Mouse (Mus musculus) ES-E14 (cell line): Measurements from ENCODE around the gene Fdxacb1. TPM values are rescaled to one million over a fixed set of nuclear protein-coding genes. Genes with fewer than 3 reads are reported as not detected.

Experiments used
- DNase-seq: peaks from one replicate; pipeline ENCODE4 v3.0.0-alpha.2; 2013; ENCODE audit warnings: low read depth, low spot score
- H3K27ac ChIP-seq: 2 replicates; pipeline ENCODE4 v1.5.1; 2012; ENCODE audit warnings: low read depth, mild to moderate bottlenecking, low read length, moderate library complexity, mixed read lengths; ENCODE audit not compliant: poor library complexity, insufficient read depth, severe bottlenecking
- H3K36me3 ChIP-seq: 2 replicates; pipeline ENCODE4 v1.6.1; 2012; ENCODE audit warnings: mild to moderate bottlenecking, low read length, moderate library complexity, mixed read lengths; ENCODE audit not compliant: control insufficient read depth, poor library complexity, insufficient read depth, severe bottlenecking
- H3K4me1 ChIP-seq, 2 experiments: fragments of 150-350 bp in 1 of 2; sonication (generic) in 1 of 2; 2 replicates each; pipeline ENCODE4 v1.6.1; 2012; ENCODE audit warnings: low read length in 2 of 2, mild to moderate bottlenecking in 1 of 2, mixed read lengths in 1 of 2; ENCODE audit not compliant: control insufficient read depth in 2 of 2, insufficient read depth in 2 of 2, poor library complexity in 1 of 2
- H3K4me3 ChIP-seq, 2 experiments: fragments of 150-350 bp in 1 of 2; sonication (generic) in 1 of 2; 2 replicates each; pipeline ENCODE4 v1.5.1; 2012; ENCODE audit warnings: low read length in 2 of 2, low read depth in 1 of 2, mild to moderate bottlenecking in 1 of 2, mixed read lengths in 1 of 2; ENCODE audit not compliant: insufficient read depth in 1 of 2, poor library complexity in 1 of 2, severe bottlenecking in 1 of 2
- H3K9ac ChIP-seq: 2 replicates; pipeline ENCODE4 v1.6.1; 2012; ENCODE audit warnings: low read depth, mild to moderate bottlenecking, low read length, mixed read lengths; ENCODE audit not compliant: poor library complexity, insufficient read depth, severe bottlenecking
- H3K9me3 ChIP-seq: fragments of 150-350 bp; sonication (generic); 2 replicates; pipeline ENCODE4 v1.6.1; 2012; ENCODE audit warnings: low read depth, mild to moderate bottlenecking, low read length; ENCODE audit not compliant: control insufficient read depth, insufficient read depth
- CHD2 ChIP-seq: IDR thresholded peaks from 2 replicates; pipeline ENCODE4 v1.6.1; 2014; ENCODE audit warnings: mild to moderate bottlenecking, low read depth, low read length, inconsistent platforms
- HCFC1 ChIP-seq: IDR thresholded peaks from 2 replicates; pipeline ENCODE4 v1.6.1; 2012; ENCODE audit warnings: low read length, inconsistent platforms, borderline replicate concordance; ENCODE audit not compliant: insufficient read depth
- MAFK ChIP-seq: IDR thresholded peaks from 2 replicates; pipeline ENCODE4 v1.6.1; 2014; ENCODE audit warnings: mild to moderate bottlenecking, low read depth, low read length, inconsistent platforms; ENCODE audit not compliant: insufficient read depth
- ZC3H11A ChIP-seq: IDR thresholded peaks from 2 replicates; pipeline ENCODE4 v1.6.1; 2012; ENCODE audit warnings: low read depth, mild to moderate bottlenecking, inconsistent platforms, low read length, borderline replicate concordance
- ZNF384 ChIP-seq: IDR thresholded peaks from 2 replicates; pipeline ENCODE4 v1.6.1; 2012; ENCODE audit warnings: low read depth, low read length, inconsistent platforms
- in situ Hi-C, 2 experiments: fragments of 600-800 bp; cut with MboI; formaldehyde crosslinking; loops; one replicate each; pipeline ENCODE4 v1.15.1; 2025; ENCODE audit warnings: low sequenced_read_pairs in 2 of 2, inconsistent platforms in 1 of 2; ENCODE audit not compliant: unreplicated experiment in 2 of 2
- total RNA-seq: library from RNA; depleted of rRNA; stranded (reverse); fragments of 300-350 nt; gene quantifications from 2 replicates; pipeline ENCODE4 v1.2.3, GENCODE M21; 2012

Fdxacb1 gene
- total RNA-seq, 1 experiment = 5.8 TPM

- DNase-seq = no peak
- Histone ChIP-seq H3K4me1 (peaks cover 0 to 12% of the 10 kb centered on the region in 2 experiments; a peak in 3 of 4 replicates), H3K36me3 (no peaks in the 10 kb centered on the region), H3K9me3 (no peaks in the 10 kb centered on the region), H3K9ac (peak overlapping the region; percentile 73), H3K27ac (peak overlapping the region; percentile 48), H3K4me3 (peak overlapping the region; percentile 60 to 78)
- in situ Hi-C loops = no loop called here
- no peak for TF ChIP-seq MAFK
- no peak for TF ChIP-seq ZC3H11A
- no peak for TF ChIP-seq ZNF384
- TF ChIP-seq CHD2 = no peak
- no peak for TF ChIP-seq HCFC1
These were observed 40.7 kb upstream of the Fdxacb1 start for GRCm38 (mm10) chr9:50727171-50727924.

GRCm38 (mm10) chr9:50727925-50728651 lies 39.9 kb upstream of the Fdxacb1 start:
- Histone ChIP-seq H3K27ac (peak overlapping the region; percentile 48; the same call in 1 of the 2 replicates), H3K4me3 (peak overlapping the region; percentile 60 to 78), H3K9me3 (no peaks in the 10 kb centered on the region), H3K36me3 (no peaks in the 10 kb centered on the region), H3K9ac (peak overlapping the region; percentile 73), H3K4me1 (peaks cover 0 to 15% of the 10 kb centered on the region in 2 experiments; a peak in 3 of 4 replicates)
- TF ChIP-seq HCFC1 (no peak), CHD2 (no peak), MAFK (no peak)
- DNase-seq = peak; percentile 65
- in situ Hi-C loops = no loop called here

- Histone ChIP-seq H3K9me3 (no peaks in the 10 kb centered on the region), H3K4me3 (no peak overlapping the region), H3K36me3 (no peaks in the 10 kb centered on the region), H3K4me1 (peaks cover 0 to 16% of the 10 kb centered on the region in 2 experiments; a peak in 3 of 4 replicates), H3K27ac (no peak overlapping the region), H3K9ac (no peak overlapping the region)
- no peak for DNase-seq
- no peak for TF ChIP-seq ZC3H11A
- no peak for TF ChIP-seq MAFK
- TF ChIP-seq HCFC1 = no peak
- TF ChIP-seq CHD2 = no peak
- TF ChIP-seq ZNF384 = no peak
- in situ Hi-C loops = no loop called here
These were observed 38.4 kb upstream of the Fdxacb1 start for GRCm38 (mm10) chr9:50729600-50729999.

GRCm38 (mm10) chr9:50732560-50732959 lies 35.5 kb upstream of the Fdxacb1 start:
- H3K27ac ChIP-seq = no peak overlapping the region; the same call in 1 of the 2 replicates
- no peak overlapping the region for H3K9ac ChIP-seq
- in situ Hi-C loops = no loop called here
- DNase-seq = no peak
- TF ChIP-seq MAFK (no peak), ZNF384 (no peak), ZC3H11A (no peak), HCFC1 (no peak), CHD2 (no peak)
- peaks cover 0 to 6% of the 10 kb centered on the region in 2 experiments; a peak in 2 of 4 replicates for H3K4me1 ChIP-seq
- H3K36me3 ChIP-seq = no peaks in the 10 kb centered on the region
- no peaks in the 10 kb centered on the region for H3K9me3 ChIP-seq
- H3K4me3 ChIP-seq = no peak overlapping the region
